Mouse (Mus musculus) central nervous system, embryonic 11.5 days (tissue): ENCODE data around the gene Fbp2. TPM values are rescaled to one million over a fixed set of nuclear protein-coding genes. Genes with fewer than 3 reads are reported as not detected.

Source experiments
- polyA plus RNA-seq: library from polyadenylated mRNA; depleted of rRNA; stranded (reverse); fragments of >200 nt; gene quantifications from 2 replicates; pipeline ENCODE4 v1.2.3, GENCODE M21; 2012; rRNA removed

Gene Fbp2
- 0.16 TPM in 1 of 2 replicates, not detected in the other for polyA plus RNA-seq

DNA sequence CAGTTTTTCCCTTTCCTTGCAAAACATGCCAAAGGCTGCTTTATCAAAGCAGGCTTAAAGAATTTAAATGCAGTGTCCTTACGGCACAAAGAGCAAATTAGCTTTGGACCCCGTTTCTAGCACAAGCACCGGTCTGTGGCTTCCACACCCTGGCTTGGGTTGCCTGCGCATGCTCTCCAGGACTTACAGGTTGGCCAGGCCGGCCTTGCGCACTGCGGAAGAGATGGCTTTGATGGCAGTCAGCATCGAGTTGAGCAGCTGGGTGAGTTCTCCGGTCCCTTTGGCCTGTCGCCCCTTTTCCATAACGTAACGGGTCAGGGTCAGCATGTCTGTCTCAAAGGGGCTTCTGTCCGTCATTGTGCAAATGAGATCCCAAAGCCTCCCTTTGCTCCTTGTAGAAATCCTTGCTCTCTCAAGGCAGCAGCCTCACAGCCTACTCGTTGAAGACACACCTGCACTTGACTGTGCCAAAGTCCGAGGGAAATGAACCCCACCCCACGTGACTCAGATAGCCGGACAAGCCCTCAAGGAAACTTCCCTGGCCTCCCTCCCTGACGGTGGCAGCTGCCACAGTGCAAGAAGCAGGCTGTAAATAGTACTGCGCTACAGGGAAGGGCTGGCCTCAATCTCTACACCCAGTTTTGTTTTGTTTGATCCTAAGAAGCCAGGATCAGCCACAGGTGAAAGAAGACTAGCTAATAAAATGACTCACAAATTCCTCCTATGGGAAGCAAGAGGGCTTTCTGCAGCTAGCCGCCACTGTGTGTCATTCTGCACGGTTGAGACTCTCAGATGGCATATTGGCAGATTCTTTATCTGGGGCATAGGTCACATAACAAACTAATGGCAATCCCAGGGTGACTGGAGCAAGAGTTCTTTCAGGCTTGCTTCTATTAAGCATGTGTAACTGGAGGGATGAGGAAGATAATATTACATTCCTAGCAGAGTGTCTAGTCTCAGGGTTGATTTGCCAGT, at the start of gene Fbp2:
Fbp2 (minus strand) TSS at position 482 of the 975 bp plus-strand sequence.

DNA sequence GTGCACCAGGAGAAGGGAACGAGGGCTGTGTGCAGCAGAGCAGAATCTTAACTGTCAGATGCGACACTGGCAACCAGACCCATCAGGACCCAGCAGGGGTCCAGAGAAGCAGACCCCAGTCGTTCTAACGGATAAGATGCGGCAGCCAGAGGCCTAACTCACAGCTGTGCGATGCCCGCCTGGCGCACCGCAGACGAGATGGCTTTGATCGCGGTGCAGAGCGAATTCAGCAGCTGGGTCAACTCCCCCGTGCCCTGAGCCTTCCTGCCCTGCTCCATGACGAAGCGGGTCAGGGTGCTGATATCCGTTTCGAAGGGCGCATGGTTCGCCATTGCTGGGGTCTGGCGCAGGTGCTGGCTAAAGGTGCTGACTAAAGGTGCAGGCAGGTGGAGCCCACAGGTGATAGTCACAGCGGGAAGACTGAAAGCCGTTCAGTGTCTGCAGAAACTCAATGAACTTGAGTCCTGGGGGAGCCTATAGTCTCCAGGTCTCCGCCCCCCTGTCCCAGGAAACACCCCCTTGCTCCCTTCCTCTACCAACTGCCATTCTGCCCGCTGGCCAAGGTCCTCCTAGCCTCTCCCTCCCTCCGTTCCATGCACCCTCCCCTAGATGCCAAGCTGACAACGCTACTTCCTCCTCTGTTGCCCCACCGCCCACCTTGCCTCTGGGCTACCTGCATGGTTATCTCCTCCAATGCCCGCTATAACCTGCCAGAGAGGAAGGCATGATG, 29.7 kb upstream of the Fbp2 start, which contains the start of gene Fbp1:
Fbp1 (minus strand) TSS at position 571 of the 730 bp plus-strand sequence.

Other genes with a start within 250 kb of the Fbp2 start
- gene 6720489N17Rik, start 234.2 kb downstream of the Fbp2 start, polyA plus RNA-seq, result 4.2 and 9.9 TPM in 2 replicates
- gene Platr25, start 97.7 kb downstream of the Fbp2 start, polyA plus RNA-seq, result 17.7 and 28.9 TPM in 2 replicates
- gene Gm5141, start 72.6 kb downstream of the Fbp2 start, polyA plus RNA-seq, result 2.3 and 5.7 TPM in 2 replicates
- 0.20 TPM in 1 of 2 replicates, not detected in the other for gene Fbp1, start 29.9 kb upstream of the Fbp2 start, polyA plus RNA-seq
- 31.7 and 74.3 TPM in 2 replicates for gene 2010111I01Rik, start 106.5 kb upstream of the Fbp2 start, polyA plus RNA-seq